Mouse (Mus musculus): ENCODE data around the gene Acsm1. TPM values are rescaled to one million over a fixed set of nuclear protein-coding genes. Genes with fewer than 3 reads are reported as not detected.
"Not testable (repeated sequence)": the region's sequence is repeated elsewhere in the genome, so short reads cannot be mapped to it uniquely, and the experiment has no call there.

Gene Acsm1
- not detected in 2 replicates for total RNA-seq (2014; rRNA removed)
- not detected in 2 replicates for polyA plus RNA-seq (2015; fragmentation: Nextera tagmentation; extraction: Ambion mirVana)

DNA sequence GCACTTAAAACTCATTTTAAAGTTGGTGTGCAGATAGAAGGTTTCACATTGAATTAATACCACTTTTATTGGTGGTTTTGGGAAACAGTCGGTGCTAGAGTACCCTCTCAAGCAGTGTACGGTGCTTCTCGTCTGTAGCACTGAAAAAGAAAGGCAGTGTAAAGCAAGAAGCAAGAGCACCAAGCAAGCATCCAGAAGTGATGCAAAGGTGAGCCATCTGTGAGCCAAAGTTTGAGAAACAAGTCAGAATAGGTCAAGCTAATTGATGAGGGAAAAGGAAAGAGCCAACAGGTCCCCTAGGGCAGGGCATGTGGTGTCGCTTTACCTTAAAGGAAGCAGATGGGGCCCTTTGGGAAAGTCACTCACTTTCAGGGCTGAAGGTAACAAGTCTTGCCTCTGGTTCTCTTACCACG is at the start of gene Acsm1:
Gene Acsm1 (plus strand): TSS at position 363 of the 413 bp plus-strand sequence.
- no peak within 1 kb of the TSS for H3K4me3 ChIP-seq (ENCODE audit: low read length)
- H3K27me3 ChIP-seq (ENCODE audit: insufficient read depth, low read length): no peaks in the 10 kb centered on the region
- DNase-seq (ENCODE audit: low spot score) (no peak), ATAC-seq (no peak)
- H3K36me3 ChIP-seq (ENCODE audit: insufficient read depth, low read length): no peaks in the 10 kb centered on the region
- no peaks in the 10 kb centered on the region for H3K9me3 ChIP-seq (ENCODE audit: low read length)
- no peak within 1 kb of the TSS for H3K9ac ChIP-seq (replicated peaks; ENCODE audit: low read length)
- no peak within 1 kb of the TSS for H3K4me2 ChIP-seq (ENCODE audit: low read depth, low read length)
- no peak for TF ChIP-seq CTCF (IDR thresholded peaks at IDR 0.05; ENCODE audit: low read depth)
- H3K27ac ChIP-seq: no peak within 1 kb of the TSS
- H3K4me1 ChIP-seq (ENCODE audit: insufficient read depth, low read length): no peaks in the 10 kb centered on the region
- WGBS: 89% methylated on average over 5 of the region's 5 CpGs

DNA sequence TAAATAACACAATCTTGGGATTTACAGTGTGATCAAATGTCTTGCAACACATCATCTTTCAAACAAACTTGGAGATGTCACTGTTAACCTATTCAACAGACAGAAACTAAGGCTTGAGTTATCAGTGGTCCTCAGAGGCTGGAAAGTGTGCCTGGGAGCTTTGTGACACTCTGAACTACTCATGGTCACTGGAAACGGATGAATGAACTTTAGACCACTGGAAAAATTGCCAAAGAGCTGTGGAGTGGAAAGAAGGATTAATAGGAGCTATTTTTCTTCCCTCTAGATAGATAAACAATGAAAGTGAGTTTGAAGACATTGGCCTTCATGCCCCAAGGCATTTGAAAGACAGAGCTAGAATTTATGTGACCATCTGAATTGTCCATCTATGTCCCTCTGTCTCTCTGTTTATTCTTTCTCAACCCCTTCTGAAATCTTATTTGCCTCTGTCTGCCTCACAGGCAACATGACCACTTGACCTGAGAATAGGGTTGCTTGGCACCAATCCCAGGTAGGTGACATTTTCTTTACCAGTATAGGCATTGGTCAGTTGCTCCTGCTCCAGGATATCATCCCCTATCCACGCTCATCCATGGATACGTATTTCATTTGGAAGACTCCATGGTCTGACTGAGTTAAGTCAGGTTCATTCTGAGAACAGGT is 46.9 kb upstream of the Acsm1 start:
- ATAC-seq: no peak
- WGBS: 81% methylated on average over 3 of the region's 3 CpGs
- H3K4me1 ChIP-seq (ENCODE audit: insufficient read depth, low read length): no peaks in the 10 kb centered on the region

DNA sequence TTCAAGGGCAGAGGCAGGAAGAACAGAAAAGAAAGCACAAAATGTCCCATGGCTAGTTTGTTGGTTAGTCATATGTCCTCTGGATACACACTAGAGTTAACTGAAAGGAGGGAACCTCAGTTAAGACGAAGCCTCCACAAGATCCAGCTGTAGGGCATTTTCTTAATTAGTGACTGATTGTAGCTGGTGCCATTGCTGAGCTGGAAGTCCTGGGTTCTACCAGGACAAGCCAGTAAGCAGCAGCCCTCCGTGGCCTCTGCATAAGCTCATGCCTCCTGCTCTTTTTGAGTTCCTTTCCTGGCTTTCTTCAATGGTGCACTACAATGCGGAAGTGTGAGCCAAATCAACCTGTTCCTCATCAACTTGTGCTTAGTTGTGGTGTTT is 46.4 kb upstream of the Acsm1 start:
- no peak overlapping the region for H3K4me2 ChIP-seq (ENCODE audit: low read depth, low read length)
- H3K9ac ChIP-seq (replicated peaks; ENCODE audit: low read length): no peak overlapping the region
- 89% methylated on average over 3 of the region's 3 CpGs for WGBS
- H3K27me3 ChIP-seq (ENCODE audit: insufficient read depth, low read length): no peaks in the 10 kb centered on the region
- DNase-seq (ENCODE audit: low spot score) (no peak), ATAC-seq (no peak)
- TF ChIP-seq CTCF (IDR thresholded peaks at IDR 0.05; ENCODE audit: low read depth): no peak
- no peaks in the 10 kb centered on the region for H3K4me1 ChIP-seq (ENCODE audit: insufficient read depth, low read length)
- no peak overlapping the region for H3K4me3 ChIP-seq (ENCODE audit: low read length)
- no peaks in the 10 kb centered on the region for H3K36me3 ChIP-seq (ENCODE audit: insufficient read depth, low read length)
- H3K27ac ChIP-seq: no peak overlapping the region
- H3K9me3 ChIP-seq (ENCODE audit: low read length): no peaks in the 10 kb centered on the region

More for the DNA sequence above, 46.9 kb upstream of the Acsm1 start:
- no peaks in the 10 kb centered on the region for H3K36me3 ChIP-seq (ENCODE audit: insufficient read depth, low read length)
- H3K4me2 ChIP-seq (ENCODE audit: low read depth, low read length): no peak overlapping the region
- no peaks in the 10 kb centered on the region for H3K9me3 ChIP-seq (ENCODE audit: low read length)
- no peaks in the 10 kb centered on the region for H3K27me3 ChIP-seq (ENCODE audit: insufficient read depth, low read length)
- no peak overlapping the region for H3K4me3 ChIP-seq (ENCODE audit: low read length)
- no peak overlapping the region for H3K27ac ChIP-seq
- no peak for TF ChIP-seq CTCF (IDR thresholded peaks at IDR 0.05; ENCODE audit: low read depth)
- DNase-seq (ENCODE audit: low spot score): no peak
- no peak overlapping the region for H3K9ac ChIP-seq (replicated peaks; ENCODE audit: low read length)

DNA sequence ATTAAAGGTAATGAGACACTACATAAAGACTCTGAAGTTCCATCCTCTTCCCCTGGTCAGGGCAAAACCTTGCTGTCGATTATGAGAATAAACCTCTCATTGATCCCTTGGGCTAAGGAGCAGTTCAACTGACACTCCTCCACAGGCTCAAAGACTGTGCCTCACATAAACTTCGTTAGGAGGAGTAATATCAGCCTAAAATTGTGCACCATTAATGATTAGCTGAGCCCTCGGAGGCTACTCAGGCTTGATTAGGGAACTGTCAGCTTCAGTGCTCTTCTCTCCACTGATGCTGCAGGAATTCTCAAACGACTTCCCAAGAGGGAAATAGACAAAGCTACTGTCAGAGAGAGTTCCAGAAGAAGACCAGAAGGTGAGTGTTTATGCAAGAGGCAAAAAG is 45.4 kb upstream of the Acsm1 start:
- Histone ChIP-seq H3K36me3 (ENCODE audit: insufficient read depth, low read length) (no peaks in the 10 kb centered on the region), H3K4me1 (ENCODE audit: insufficient read depth, low read length) (no peaks in the 10 kb centered on the region), H3K27me3 (ENCODE audit: insufficient read depth, low read length) (no peaks in the 10 kb centered on the region), H3K4me3 (ENCODE audit: low read length) (no peak overlapping the region), H3K9me3 (ENCODE audit: low read length) (no peaks in the 10 kb centered on the region), H3K9ac (replicated peaks; ENCODE audit: low read length) (no peak overlapping the region), H3K27ac (no peak overlapping the region), H3K4me2 (ENCODE audit: low read depth, low read length) (no peak overlapping the region)
- ATAC-seq (no peak), DNase-seq (ENCODE audit: low spot score) (no peak)
- TF ChIP-seq CTCF (IDR thresholded peaks at IDR 0.05; ENCODE audit: low read depth): no peak
- 56% methylated on average over 4 of the region's 4 CpGs for WGBS

DNA sequence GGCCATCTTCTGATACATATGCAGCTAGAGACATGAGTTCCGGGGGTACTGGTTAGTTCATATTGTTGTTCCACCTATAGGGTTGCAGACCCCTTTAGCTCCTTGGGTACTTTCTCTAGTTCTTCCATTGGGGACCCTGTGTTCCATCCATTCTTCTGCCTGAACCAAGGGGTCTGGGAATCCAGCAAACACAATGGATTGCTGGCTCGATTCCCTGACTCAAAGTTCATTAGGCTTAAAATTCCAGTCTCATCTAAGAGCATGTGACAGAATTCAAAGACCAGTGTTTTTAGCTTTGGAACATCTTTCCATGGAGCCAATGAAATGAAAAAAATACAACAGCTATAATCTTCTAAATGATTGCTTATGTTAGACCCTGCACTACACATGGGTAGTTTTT is 44.4 kb upstream of the Acsm1 start:
- H3K4me3 ChIP-seq (ENCODE audit: low read length); H3K27me3 ChIP-seq (ENCODE audit: insufficient read depth, low read length); H3K27ac ChIP-seq; H3K36me3 ChIP-seq (ENCODE audit: insufficient read depth, low read length); H3K9ac ChIP-seq (replicated peaks; ENCODE audit: low read length); H3K4me2 ChIP-seq (ENCODE audit: low read depth, low read length); H3K9me3 ChIP-seq (ENCODE audit: low read length); H3K4me1 ChIP-seq (ENCODE audit: insufficient read depth, low read length); ATAC-seq; DNase-seq (ENCODE audit: low spot score): not testable (repeated sequence)
- WGBS: 72% methylated on average over 2 of the region's 2 CpGs

- Histone ChIP-seq H3K27me3 (ENCODE audit: insufficient read depth, low read length) (no peaks in the 10 kb centered on the region), H3K4me3 (ENCODE audit: low read length) (no peak overlapping the region), H3K27ac (no peak overlapping the region), H3K4me2 (ENCODE audit: low read depth, low read length) (no peak overlapping the region), H3K36me3 (ENCODE audit: insufficient read depth, low read length) (no peaks in the 10 kb centered on the region), H3K9me3 (ENCODE audit: low read length) (no peaks in the 10 kb centered on the region), H3K9ac (replicated peaks; ENCODE audit: low read length) (no peak overlapping the region), H3K4me1 (ENCODE audit: insufficient read depth, low read length) (no peaks in the 10 kb centered on the region)
- ATAC-seq (no peak), DNase-seq (ENCODE audit: low spot score) (no peak)
- WGBS: 87% methylated on average over 3 of the region's 3 CpGs
- TF ChIP-seq CTCF (IDR thresholded peaks at IDR 0.05; ENCODE audit: low read depth): no peak
Measured at GRCm38 (mm10) chr7:119594530-119595107, 12.2 kb upstream of the Acsm1 start.

DNA sequence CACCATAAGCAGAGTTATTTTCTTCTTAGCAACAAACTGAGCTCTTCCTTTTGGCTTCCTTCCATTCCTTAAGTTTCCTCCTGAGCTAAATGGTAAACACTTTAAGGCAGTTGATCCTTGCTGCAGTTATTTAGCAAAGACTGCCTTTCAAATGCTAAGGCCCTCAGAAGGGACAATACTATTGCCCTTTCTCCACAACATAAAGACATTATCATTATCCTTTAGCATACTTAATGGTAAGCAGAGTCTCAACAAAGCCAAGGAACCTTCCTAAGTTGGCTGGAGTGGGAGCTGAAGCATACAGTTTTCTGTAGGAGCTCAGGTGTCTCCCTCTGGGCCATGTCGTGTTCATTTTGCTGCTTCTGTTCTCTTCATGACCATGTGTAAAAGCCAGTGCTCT is 11.5 kb upstream of the Acsm1 start:
- H3K4me1 ChIP-seq (ENCODE audit: insufficient read depth, low read length): no peaks in the 10 kb centered on the region
- H3K9me3 ChIP-seq (ENCODE audit: low read length): no peaks in the 10 kb centered on the region
- ATAC-seq: no peak
- TF ChIP-seq CTCF (IDR thresholded peaks at IDR 0.05; ENCODE audit: low read depth): no peak
- H3K27me3 ChIP-seq (ENCODE audit: insufficient read depth, low read length): no peaks in the 10 kb centered on the region
- DNase-seq (ENCODE audit: low spot score): no peak
- no peak overlapping the region for H3K27ac ChIP-seq
- H3K4me2 ChIP-seq (ENCODE audit: low read depth, low read length): no peak overlapping the region
- H3K9ac ChIP-seq (replicated peaks; ENCODE audit: low read length): no peak overlapping the region
- H3K36me3 ChIP-seq (ENCODE audit: insufficient read depth, low read length): no peaks in the 10 kb centered on the region
- no peak overlapping the region for H3K4me3 ChIP-seq (ENCODE audit: low read length)
- WGBS: 35% methylated on average over 1 of the region's 1 CpGs

All from hindbrain, postnatal 0 days (tissue).